Mouse (Mus musculus) layer of hippocampus, adult 11-12 months (tissue): ENCODE data around the gene Arhgef15.
A peak's percentile ranks its signal among the peaks of the same experiment; 100 is the strongest.
"Not testable (repeated sequence)": the region's sequence is repeated elsewhere in the genome, so short reads cannot be mapped to it uniquely, and the experiment has no call there.

Experiments used
- DNase-seq: peaks from one replicate; pipeline ENCODE4 v3.0.0; 2022; ENCODE audit warnings: low spot score

The Arhgef15 gene

DNA sequence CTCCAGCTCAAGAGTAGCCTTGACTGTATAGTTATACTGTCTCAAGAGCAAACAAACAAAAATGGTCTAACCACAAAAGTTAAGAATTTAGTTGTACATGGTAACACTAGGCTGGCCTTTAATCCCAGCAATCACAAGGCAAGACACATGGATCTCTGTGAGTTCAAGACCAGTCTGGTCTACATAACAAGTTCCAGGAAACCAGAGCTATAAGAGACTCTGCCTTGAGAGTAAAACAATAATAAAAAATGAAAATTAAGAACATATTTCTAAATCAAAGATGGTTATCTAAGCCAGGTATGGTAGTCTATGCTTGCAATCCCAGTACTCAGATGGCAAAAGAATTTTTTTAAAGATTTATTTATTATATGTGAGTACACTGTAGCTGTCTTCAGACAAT is 7.8 kb upstream of the Arhgef15 start:
- DNase-seq: no peak

GRCm38 (mm10) chr11:68963405-68963804 is 6.1 kb upstream of the Arhgef15 start:
- DNase-seq: no peak

GRCm38 (mm10) chr11:68962159-68962558 is 4.9 kb upstream of the Arhgef15 start:
- not testable (repeated sequence) for DNase-seq

DNA sequence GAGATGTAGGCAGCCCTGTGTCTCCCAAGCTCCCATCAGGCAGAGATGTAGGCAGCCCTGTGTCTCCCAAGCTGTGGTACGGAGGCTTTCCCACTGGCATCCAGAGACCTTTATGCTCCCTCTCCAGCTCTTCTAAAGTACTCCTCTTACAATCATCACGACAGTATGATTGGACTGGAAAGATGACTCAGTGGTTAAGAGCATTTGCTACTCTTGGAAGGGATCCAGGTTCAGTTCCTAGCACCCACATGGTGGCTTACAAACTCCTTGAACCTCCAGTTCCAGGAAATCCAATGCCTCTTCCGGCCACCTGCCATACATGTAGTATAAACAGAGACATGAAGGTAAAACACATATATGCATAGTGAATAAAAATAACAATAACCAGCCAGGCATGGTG is 4.3 kb upstream of the Arhgef15 start:
- DNase-seq: no peak

- DNase-seq: no peak
Measured at GRCm38 (mm10) chr11:68957971-68958370, 691 bp upstream of the Arhgef15 start.

DNA sequence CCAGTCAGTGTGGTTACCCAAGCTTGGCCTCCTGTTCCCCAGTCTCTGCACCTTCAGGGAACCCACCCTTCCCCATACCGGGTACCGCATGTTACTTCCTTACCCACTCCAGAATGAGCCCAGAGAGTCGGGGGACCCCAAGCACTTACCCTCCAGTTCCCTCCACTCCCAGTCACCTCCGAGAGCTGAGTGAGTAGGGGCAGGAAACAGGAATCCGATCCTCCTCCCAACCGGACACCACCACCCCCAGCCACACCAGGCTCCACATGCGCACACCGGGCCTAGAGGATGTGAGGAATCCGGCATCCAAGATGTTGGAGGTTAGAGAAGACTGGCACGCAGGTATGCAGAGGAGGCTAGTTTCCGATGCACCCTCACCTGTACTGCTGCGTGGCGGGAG is 583 bp downstream of the Arhgef15 start:
- no peak for DNase-seq

GRCm38 (mm10) chr11:68956107-68956506 is 1.2 kb downstream of the Arhgef15 start:
- no peak for DNase-seq

- DNase-seq: no peak
Measured at GRCm38 (mm10) chr11:68955473-68955872, 1.8 kb downstream of the Arhgef15 start.

GRCm38 (mm10) chr11:68954408-68954807 is 2.9 kb downstream of the Arhgef15 start:
- no peak for DNase-seq

- DNase-seq: no peak
Measured at GRCm38 (mm10) chr11:68953903-68954302, 3.4 kb downstream of the Arhgef15 start.

DNA sequence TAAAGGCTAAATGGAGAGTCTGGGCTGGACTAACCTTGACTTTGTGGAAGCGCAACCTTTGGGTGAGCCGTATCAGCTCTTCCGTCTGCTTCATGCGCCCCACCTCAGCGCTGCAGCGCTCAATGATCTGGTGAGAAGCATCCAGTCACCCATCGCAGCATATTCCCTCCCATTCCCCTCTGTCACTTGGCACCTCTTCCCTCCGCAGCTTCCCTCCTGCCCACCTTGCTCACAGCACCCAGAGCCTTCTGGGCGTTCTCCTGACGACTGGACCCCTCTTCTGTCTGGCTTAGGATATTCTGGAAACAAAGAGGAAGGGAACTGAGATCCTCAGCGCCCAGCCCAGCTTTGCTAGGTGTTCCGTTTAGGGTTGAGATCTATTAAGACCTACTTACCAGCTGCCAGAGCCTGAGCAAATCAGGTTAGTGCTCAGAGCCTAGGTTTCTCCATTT is 9.7 kb downstream of the Arhgef15 start:
- no peak for DNase-seq

DNA sequence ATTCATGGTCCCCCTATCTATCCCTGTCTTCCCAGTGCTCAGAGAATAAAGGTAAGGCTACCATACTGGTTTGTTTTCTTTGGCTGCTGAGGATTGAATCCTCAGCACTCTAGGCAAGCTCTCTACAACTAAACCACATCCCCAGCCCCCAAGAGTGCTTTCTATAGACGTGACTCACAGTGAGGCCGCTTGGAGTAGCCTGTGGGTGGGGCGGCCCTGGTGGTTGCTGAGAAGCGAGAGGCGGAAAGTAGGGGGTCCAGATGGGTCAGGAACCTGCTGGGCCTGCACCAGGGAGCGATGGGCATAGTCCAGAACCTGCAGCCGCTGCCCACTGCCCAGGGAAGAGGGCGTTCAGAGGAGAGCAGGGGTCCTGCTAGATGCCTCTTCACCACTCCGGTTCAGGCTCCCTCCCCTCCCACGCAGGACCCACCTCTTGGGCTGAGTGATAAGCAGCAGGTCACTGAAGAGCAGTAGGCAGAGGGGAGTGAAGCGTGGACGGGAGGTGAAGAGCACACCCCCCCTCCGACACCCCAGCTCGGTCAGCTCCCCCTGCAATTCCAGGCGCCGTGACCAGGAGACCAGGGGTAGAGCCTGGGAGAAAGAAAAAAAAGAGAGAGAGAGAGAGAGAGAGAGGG is 10.4 kb downstream of the Arhgef15 start:
- DNase-seq: no peak

- DNase-seq: no peak
Measured at GRCm38 (mm10) chr11:68946001-68946400, 11.3 kb downstream of the Arhgef15 start.

GRCm38 (mm10) chr11:68945245-68945644 is 12.0 kb downstream of the Arhgef15 start:
- DNase-seq: no peak

GRCm38 (mm10) chr11:68942731-68943130 is 14.5 kb downstream of the Arhgef15 start:
- DNase-seq: no peak

DNA sequence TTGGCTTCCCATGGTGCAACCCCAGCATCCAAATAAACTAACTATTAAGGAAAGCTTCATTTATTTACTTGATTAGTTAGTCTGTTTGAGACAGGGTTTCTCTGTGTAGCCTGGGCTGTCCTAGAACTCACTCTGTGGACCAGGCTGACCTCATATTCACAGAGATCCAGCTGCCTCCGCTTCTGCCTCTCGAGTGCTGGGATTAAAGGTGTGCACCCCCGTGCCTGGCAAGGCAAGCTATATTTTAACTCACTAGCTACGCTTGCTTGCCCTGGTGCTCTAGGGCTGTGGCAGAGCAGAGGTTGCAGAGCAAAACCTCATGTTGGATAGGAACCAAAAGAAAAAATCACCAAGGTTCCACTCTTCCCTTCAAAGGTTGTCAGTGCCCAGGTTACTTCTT is 16.8 kb downstream of the Arhgef15 start:
- DNase-seq: no peak

DNA sequence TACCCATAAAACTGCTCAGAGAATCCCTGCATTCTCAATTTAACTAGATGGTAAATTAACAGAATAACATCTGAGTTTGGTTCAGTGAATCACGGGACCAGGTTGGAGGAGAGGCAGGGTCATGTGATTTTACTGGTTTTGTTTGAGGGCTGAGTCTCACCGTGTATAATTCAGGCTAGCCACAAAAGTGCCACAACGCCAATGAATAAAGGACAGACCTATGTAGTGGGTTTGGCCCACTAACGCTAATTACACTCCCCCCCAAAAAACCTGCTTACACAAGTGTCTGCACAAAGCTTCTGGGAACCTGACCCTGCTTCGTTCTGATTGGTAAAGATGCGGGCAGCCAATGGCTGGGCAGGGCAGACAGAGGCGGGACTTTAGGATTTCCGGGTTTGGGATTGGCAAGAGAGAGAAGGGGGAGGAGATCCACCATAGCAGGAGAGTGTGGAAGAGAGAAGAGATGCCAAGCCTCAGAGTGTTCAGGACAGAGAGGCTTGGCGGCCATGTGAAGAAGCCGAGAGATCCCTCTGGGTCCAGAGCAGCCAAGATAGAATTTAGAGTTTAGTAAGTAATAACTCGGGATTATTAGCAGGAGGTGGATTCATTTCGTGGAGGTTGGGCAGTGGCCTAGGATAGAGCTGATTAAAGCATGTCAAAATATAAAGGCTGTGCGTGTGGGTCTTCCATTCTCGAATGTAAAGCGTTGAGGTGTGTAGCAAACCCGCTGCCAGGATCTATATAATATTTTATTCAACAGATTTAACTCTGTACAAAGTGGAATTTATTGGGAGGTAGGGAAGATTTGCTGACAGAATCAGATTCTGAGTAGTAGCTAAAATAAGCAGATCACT is 17.6 kb downstream of the Arhgef15 start:
- peak; percentile 90 for DNase-seq

- DNase-seq: not testable (repeated sequence)
Measured at GRCm38 (mm10) chr11:68936951-68937350, 20.3 kb downstream of the Arhgef15 start.

DNA sequence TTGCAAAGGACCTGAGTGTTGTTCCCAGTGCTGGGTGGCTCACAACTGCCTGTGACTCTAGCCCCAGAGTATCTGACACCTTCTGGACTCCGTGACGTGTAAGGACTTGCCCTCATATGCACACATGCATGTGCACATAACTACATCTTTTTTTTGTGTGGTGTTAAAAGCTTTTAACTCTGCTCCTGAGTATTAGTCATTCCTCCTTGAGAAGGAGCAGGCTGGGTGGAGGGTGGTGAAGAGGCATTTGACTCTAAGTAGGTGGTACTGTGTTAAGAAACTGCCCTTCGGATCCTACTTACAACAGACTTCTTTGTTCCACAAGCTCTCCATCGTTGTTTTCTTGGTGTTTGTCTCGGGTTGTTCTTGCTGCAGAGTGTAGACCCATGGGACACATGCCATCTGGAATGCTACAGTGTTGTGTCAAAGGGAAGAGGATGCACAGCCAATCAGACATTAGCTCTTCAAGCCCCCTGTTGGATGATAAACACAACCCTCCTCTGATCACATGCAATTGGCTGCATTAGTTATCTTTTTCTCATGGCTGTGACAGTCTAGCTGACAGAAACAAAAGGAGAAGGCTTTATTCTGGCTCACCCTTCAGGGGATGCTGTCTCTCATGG is 23.3 kb downstream of the Arhgef15 start:
- DNase-seq: no peak

- no peak for DNase-seq
Measured at GRCm38 (mm10) chr11:68929947-68930346, 27.3 kb downstream of the Arhgef15 start.

DNA sequence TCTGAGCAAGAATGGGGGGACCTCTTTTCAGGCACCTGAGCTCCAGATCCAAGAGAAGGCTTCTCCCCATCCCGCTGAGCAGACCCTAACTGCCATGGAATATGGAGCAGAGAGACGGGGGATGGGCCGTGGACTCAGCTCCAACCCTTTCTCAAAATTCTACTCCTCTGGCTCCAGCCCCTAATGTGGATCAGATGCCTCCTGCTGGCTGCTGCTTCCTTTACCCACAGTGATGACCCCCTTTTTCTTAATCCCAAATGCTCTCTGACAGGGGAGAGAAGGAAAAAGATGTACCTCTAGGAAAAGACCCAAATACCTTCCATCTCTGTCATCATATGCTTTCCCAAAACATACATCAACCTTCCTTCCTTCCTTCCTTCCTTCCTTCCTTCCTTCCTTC is 30.3 kb downstream of the Arhgef15 start, which contains the start of gene Odf4:
Gene Odf4, minus strand, starts transcription at position 101 of the 400 bp plus-strand sequence.
- no peak for DNase-seq

DNA sequence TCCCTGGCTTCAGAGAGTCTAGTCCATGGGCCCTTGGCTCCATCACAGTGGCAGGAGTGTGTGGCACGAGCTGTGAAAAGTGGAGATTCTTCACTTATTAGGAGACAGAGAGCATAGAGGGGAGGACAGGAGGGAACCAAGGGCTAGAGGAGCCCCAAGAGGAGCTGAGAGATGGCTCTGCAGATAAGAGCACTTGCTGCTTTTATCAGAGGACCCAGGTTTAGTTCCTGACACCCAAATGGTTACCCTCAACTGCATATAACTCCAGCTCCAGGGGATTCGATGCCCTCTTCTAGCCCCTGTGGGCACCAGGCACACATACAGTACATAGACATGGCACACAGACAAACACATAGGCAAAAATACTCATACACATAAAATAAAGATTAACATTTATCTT is 32.5 kb downstream of the Arhgef15 start:
- DNase-seq: no peak

DNA sequence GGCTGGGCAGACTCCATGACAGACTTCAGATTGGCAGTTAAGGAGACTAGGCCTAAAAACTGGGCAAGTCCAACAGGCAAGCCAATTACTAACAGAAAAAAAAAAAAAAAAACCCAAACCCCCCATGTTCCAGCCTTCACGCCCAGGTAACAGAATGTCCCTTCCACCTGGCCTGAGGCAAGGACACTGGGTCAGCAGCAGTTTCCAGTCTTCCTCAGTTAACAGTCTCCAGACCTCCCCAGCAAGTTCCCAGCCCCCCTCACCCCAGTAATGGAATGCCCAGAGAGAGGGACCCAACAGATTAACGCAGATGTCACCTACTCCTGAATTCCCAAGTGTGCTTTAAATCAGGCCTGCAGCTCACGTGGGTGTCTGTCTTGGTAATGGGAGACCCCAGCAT is 34.1 kb downstream of the Arhgef15 start:
- no peak for DNase-seq
